Comparison of ENCODE assay signal across 25 mouse cellular contexts in genomic region chr14:59389532-59389931, GRCm38 (mm10). TPM values are rescaled to one million over a fixed set of nuclear protein-coding genes. Genes with fewer than 3 reads are reported as not detected.
"Had no signal": no experiment of that assay in that cellular context is flagged by ENCODE, and none has a peak within 500 bp of the region (broad histone marks: within the 10 kb centered on the region; RNA-seq: fewer than 3 reads in every experiment).

No protein-coding gene starts in this region.

- H3K27me3 ChIP-seq: heart, embryonic 13.5 days; heart, embryonic 15.5 days; hindbrain, embryonic 12.5 days; kidney, embryonic 15.5 days; limb, embryonic 13.5 days; limb, embryonic 15.5 days; liver, embryonic 12.5 days had no signal

- DNase-seq: gastrocnemius, postnatal 14 days; gastrocnemius, postnatal 36 days; heart, adult 11 months; left cerebral cortex, postnatal 4 days had no signal

- H3K4me1 ChIP-seq: heart, embryonic 13.5 days; heart, embryonic 15.5 days; hindbrain, embryonic 10.5 days; hindbrain, embryonic 12.5 days; kidney, embryonic 15.5 days; limb, embryonic 13.5 days; limb, embryonic 15.5 days; liver, embryonic 12.5 days had no signal

- H3K4me2 ChIP-seq: heart, embryonic 11.5 days; heart, embryonic 13.5 days; heart, embryonic 15.5 days; hindbrain, embryonic 12.5 days; hindbrain, embryonic 14.5 days; kidney, embryonic 15.5 days; limb, embryonic 13.5 days; limb, embryonic 15.5 days; liver, embryonic 12.5 days had no signal

- H3K4me3 ChIP-seq: heart, adult 2 months; heart, embryonic 13.5 days; heart, embryonic 15.5 days; hindbrain, embryonic 10.5 days; hindbrain, embryonic 12.5 days; kidney, embryonic 15.5 days; limb, embryonic 13.5 days; limb, embryonic 15.5 days; liver, embryonic 12.5 days had no signal

- H3K9me3 ChIP-seq: heart, embryonic 13.5 days; heart, embryonic 15.5 days; hindbrain, embryonic 10.5 days; hindbrain, embryonic 12.5 days; kidney, embryonic 15.5 days; limb, embryonic 13.5 days; limb, embryonic 15.5 days; liver, embryonic 12.5 days had no signal

- H3K9ac ChIP-seq: heart, embryonic 13.5 days; heart, embryonic 15.5 days; hindbrain, embryonic 12.5 days; hindbrain, embryonic 14.5 days; kidney, embryonic 15.5 days; limb, embryonic 13.5 days; limb, embryonic 15.5 days; liver, embryonic 12.5 days; liver, embryonic 14.5 days had no signal

- H3K36me3 ChIP-seq: heart, embryonic 13.5 days; heart, embryonic 15.5 days; hindbrain, embryonic 10.5 days; hindbrain, embryonic 12.5 days; kidney, embryonic 15.5 days; limb, embryonic 13.5 days; limb, embryonic 15.5 days; liver, embryonic 12.5 days had no signal

- H3K27ac ChIP-seq: heart, adult 2 months; heart, embryonic 13.5 days; heart, embryonic 15.5 days; hindbrain, embryonic 10.5 days; hindbrain, embryonic 12.5 days; hindbrain, embryonic 14.5 days; kidney, embryonic 15.5 days; kidney, postnatal 0 days; limb, embryonic 13.5 days; limb, embryonic 15.5 days; liver, embryonic 12.5 days; liver, embryonic 14.5 days had no signal

- ATAC-seq: inflammation-experienced regulatory T-cells, adult 6 months; liver, embryonic 12.5 days had no signal

RNA-seq across cellular contexts. Expression of gene Phf11b, which starts 48.4 kb away (rescaled TPM):
- total RNA-seq: gastrocnemius, adult 8-10 months; layer of hippocampus, adult 18-20 months; layer of hippocampus, postnatal 14 days; layer of hippocampus, postnatal 36 days; left cerebral cortex, postnatal 10 days; left cerebral cortex, postnatal 25 days; left cerebral cortex, postnatal 4 days had no signal
- polyA plus RNA-seq: heart, embryonic 11.5 days; hindbrain, embryonic 12.5 days; limb, embryonic 11.5 days had no signal
